Mouse (Mus musculus) C2C12 (cell line): ENCODE measurements around the gene 9630041A04Rik. TPM values are rescaled to one million over a fixed set of nuclear protein-coding genes. Genes with fewer than 3 reads are reported as not detected.
A peak's percentile ranks its signal among the peaks of the same experiment; 100 is the strongest.

ENCODE experiments used
- H3K27me3 ChIP-seq: one replicate; pipeline ENCODE4 v1.6.1; 2011; ENCODE audit not compliant: control insufficient read depth, insufficient read depth, insufficient read length
- H3K36me3 ChIP-seq: one replicate; pipeline ENCODE4 v1.6.1; 2011; ENCODE audit not compliant: control insufficient read depth, insufficient read depth
- H3K4me3 ChIP-seq: one replicate; pipeline ENCODE4 v1.5.1; 2011; ENCODE audit warnings: mild to moderate bottlenecking, control low read depth; ENCODE audit not compliant: poor library complexity, insufficient read depth, severe bottlenecking
- H3K79me2 ChIP-seq: one replicate; pipeline ENCODE4 v1.6.1; 2011; ENCODE audit not compliant: control insufficient read depth, insufficient read depth
- H3K79me3 ChIP-seq: one replicate; pipeline ENCODE4 v1.6.1; 2011; ENCODE audit warnings: low read depth, control low read depth
- H3ac ChIP-seq: one replicate; pipeline ENCODE3; 2011; ENCODE audit warnings: low read depth; ENCODE audit not compliant: control insufficient read depth, insufficient read length
- CEBPB ChIP-seq: IDR thresholded peaks from one replicate; pipeline ENCODE4 v1.6.1; 2011; ENCODE audit warnings: low read depth, mild to moderate bottlenecking, control low read depth, moderate library complexity
- CTCF ChIP-seq: IDR thresholded peaks from one replicate; pipeline ENCODE4 v1.5.1; 2011; ENCODE audit not compliant: control insufficient read depth, insufficient read depth, insufficient read length
- FOSL1 ChIP-seq: IDR thresholded peaks from one replicate; pipeline ENCODE4 v1.8.0; 2011; ENCODE audit warnings: mild to moderate bottlenecking, low read length; ENCODE audit not compliant: poor library complexity, insufficient read depth, severe bottlenecking
- MAX ChIP-seq: IDR thresholded peaks from one replicate; pipeline ENCODE4 v1.6.1; 2011; ENCODE audit warnings: mild to moderate bottlenecking, control low read depth
- MYOD1 ChIP-seq: IDR thresholded peaks from one replicate; pipeline ENCODE4 v1.6.1; 2011; ENCODE audit warnings: low read depth; ENCODE audit not compliant: control insufficient read depth, insufficient read length
- MYOG ChIP-seq: IDR thresholded peaks from one replicate; pipeline ENCODE4 v1.6.1; 2011; ENCODE audit not compliant: control insufficient read depth, insufficient read length; ENCODE audit errors: extremely low read depth
- USF1 ChIP-seq: IDR thresholded peaks from one replicate; pipeline ENCODE4 v1.6.1; 2011; ENCODE audit warnings: low read depth, mild to moderate bottlenecking, control low read depth, moderate library complexity
- polyA plus RNA-seq: library from polyadenylated mRNA; unstranded; fragments of >200 nt; fragmentation: generic; extraction: Trizol; gene quantifications from one replicate; pipeline ENCODE4 v1.2.1, GENCODE M21; 2012; ENCODE audit warnings: missing spikeins

9630041A04Rik gene
- polyA plus RNA-seq, 1 experiment = not detected

GRCm38 (mm10) chr9:101845691-101846090 lies 15.9 kb upstream of the 9630041A04Rik start:
- no peaks in the 10 kb centered on the region for H3K79me3 ChIP-seq
- TF ChIP-seq USF1 = peak; percentile 41
- TF ChIP-seq MYOD1 = no peak
- no peaks in the 10 kb centered on the region for H3K79me2 ChIP-seq
- H3ac ChIP-seq = no peak overlapping the region
- no peaks in the 10 kb centered on the region for H3K27me3 ChIP-seq
- no peaks in the 10 kb centered on the region for H3K36me3 ChIP-seq
- H3K4me3 ChIP-seq = no peak overlapping the region

GRCm38 (mm10) chr9:101862481-101863065 lies 932 bp downstream of the 9630041A04Rik start:
- H3K79me2 ChIP-seq = no peaks in the 10 kb centered on the region
- TF ChIP-seq MYOD1 = no peak
- TF ChIP-seq MAX = no peak
- TF ChIP-seq USF1 = no peak
- no peak for TF ChIP-seq CTCF
- TF ChIP-seq FOSL1 = no peak
- no peak for TF ChIP-seq CEBPB
- no peak for TF ChIP-seq MYOG
- H3K36me3 ChIP-seq = no peaks in the 10 kb centered on the region
- no peak overlapping the region for H3ac ChIP-seq
- no peaks in the 10 kb centered on the region for H3K27me3 ChIP-seq
- H3K79me3 ChIP-seq = no peaks in the 10 kb centered on the region
- no peak overlapping the region for H3K4me3 ChIP-seq

- no peak for TF ChIP-seq MAX
- TF ChIP-seq MYOG = no peak
- no peak for TF ChIP-seq USF1
- no peak for TF ChIP-seq CTCF
- no peak for TF ChIP-seq MYOD1
- no peak for TF ChIP-seq CEBPB
- TF ChIP-seq FOSL1 = no peak
- H3ac ChIP-seq = no peak overlapping the region
- no peak overlapping the region for H3K4me3 ChIP-seq
- H3K36me3 ChIP-seq = no peaks in the 10 kb centered on the region
- H3K79me3 ChIP-seq = no peaks in the 10 kb centered on the region
- H3K79me2 ChIP-seq = no peaks in the 10 kb centered on the region
- no peaks in the 10 kb centered on the region for H3K27me3 ChIP-seq
Observed at GRCm38 (mm10) chr9:101863130-101863529, 1.5 kb downstream of the 9630041A04Rik start.

- TF ChIP-seq USF1 (no peak), MYOG (no peak), CTCF (no peak), CEBPB (no peak), FOSL1 (no peak)
- H3K79me2 ChIP-seq = no peaks in the 10 kb centered on the region
- no peaks in the 10 kb centered on the region for H3K27me3 ChIP-seq
- no peaks in the 10 kb centered on the region for H3K36me3 ChIP-seq
- no peaks in the 10 kb centered on the region for H3K79me3 ChIP-seq
- H3K4me3 ChIP-seq = no peak overlapping the region
- H3ac ChIP-seq = no peak overlapping the region
Observed at GRCm38 (mm10) chr9:101868593-101868992, 7.0 kb downstream of the 9630041A04Rik start.

GRCm38 (mm10) chr9:101870034-101870433 lies 8.4 kb downstream of the 9630041A04Rik start:
- Histone ChIP-seq H3ac (no peak overlapping the region), H3K4me3 (no peak overlapping the region), H3K36me3 (no peaks in the 10 kb centered on the region), H3K27me3 (no peaks in the 10 kb centered on the region), H3K79me3 (no peaks in the 10 kb centered on the region), H3K79me2 (no peaks in the 10 kb centered on the region)
- no peak for TF ChIP-seq CTCF
- TF ChIP-seq USF1 = no peak
- no peak for TF ChIP-seq FOSL1
- TF ChIP-seq MYOD1 = no peak
- TF ChIP-seq MAX = no peak
- TF ChIP-seq MYOG = no peak
- no peak for TF ChIP-seq CEBPB

GRCm38 (mm10) chr9:101875306-101875705 lies 13.7 kb downstream of the 9630041A04Rik start:
- Histone ChIP-seq H3K36me3 (no peaks in the 10 kb centered on the region), H3K79me2 (no peaks in the 10 kb centered on the region), H3ac (no peak overlapping the region), H3K79me3 (no peaks in the 10 kb centered on the region), H3K4me3 (no peak overlapping the region), H3K27me3 (no peaks in the 10 kb centered on the region)
- no peak for TF ChIP-seq USF1
- no peak for TF ChIP-seq CEBPB
- TF ChIP-seq MAX = no peak
- TF ChIP-seq CTCF = no peak
- no peak for TF ChIP-seq MYOD1
- no peak for TF ChIP-seq FOSL1
- TF ChIP-seq MYOG = no peak
